Mouse (Mus musculus) cerebellum, adult 2 months (tissue): ENCODE measurements around the gene Msi2. TPM values are rescaled to one million over a fixed set of nuclear protein-coding genes. Genes with fewer than 3 reads are reported as not detected.

Source experiments
- DNase-seq, 2 experiments: peaks; one replicate each; pipeline ENCODE4 v3.0.0; 2021
- H3K27ac ChIP-seq: fragments of 200-500 bp; 2 replicates; pipeline ENCODE4 v1.5.1; 2012; ENCODE audit warnings: low read length, control low read depth, inconsistent platforms; ENCODE audit not compliant: insufficient read depth
- H3K27me3 ChIP-seq: fragments of 200-500 bp; 2 replicates; pipeline ENCODE4 v1.6.1; 2012; ENCODE audit warnings: inconsistent platforms, mild to moderate bottlenecking, low read length, moderate library complexity; ENCODE audit not compliant: control insufficient read depth, insufficient read depth
- H3K4me1 ChIP-seq: fragments of 200-500 bp; 2 replicates; pipeline ENCODE4 v1.6.1; 2011; ENCODE audit warnings: low read length; ENCODE audit not compliant: control insufficient read depth, insufficient read depth
- H3K4me3 ChIP-seq: fragments of 200-500 bp; replicated peaks from 2 replicates; pipeline ENCODE3; 2011; ENCODE audit warnings: mild to moderate bottlenecking, low read depth, low read length, control low read depth; ENCODE audit not compliant: insufficient read depth
- CTCF ChIP-seq: fragments of 200-500 bp; IDR thresholded peaks from 2 replicates; pipeline ENCODE4 v1.5.1; 2011; ENCODE audit warnings: low read depth, mild to moderate bottlenecking, control low read depth, low read length, moderate library complexity, borderline replicate concordance; ENCODE audit not compliant: insufficient read depth
- POLR2A ChIP-seq: fragments of 200-500 bp; IDR thresholded peaks from 2 replicates; pipeline ENCODE4 v1.6.1; 2011; ENCODE audit warnings: low read length, control low read depth, borderline replicate concordance; ENCODE audit not compliant: insufficient read depth
- WGBS: fragments of 180-500 bp; shearing (Covaris S2); methylation state at CpG from one replicate; pipeline ENCODE4 v1.1.7; 2018; 5-methylcytosine and 5-hydroxymethylcytosine counted together
- polyA plus RNA-seq: library from polyadenylated mRNA; depleted of rRNA; stranded (reverse); fragments of >200 nt; gene quantifications from 2 replicates; pipeline ENCODE4 v1.2.3, GENCODE M21; 2012

Gene Msi2
- polyA plus RNA-seq, 1 experiment, result 87.3 TPM

- H3K4me1 ChIP-seq, result peaks cover 38% of the 10 kb centered on the region
- no peak overlapping the region for H3K27ac ChIP-seq
These were observed 165.9 kb downstream of the Msi2 start for GRCm38 (mm10) chr11:88552385-88552784.

GRCm38 (mm10) chr11:88551034-88551433 lies 167.3 kb downstream of the Msi2 start:
- peaks cover 38% of the 10 kb centered on the region for H3K4me1 ChIP-seq
- DNase-seq, result peak in 1 of 2 experiments; percentile 34
- 14% methylated on average over 3 of the region's 3 CpGs for WGBS

More at GRCm38 (mm10) chr11:88552385-88552784, 165.9 kb downstream of the Msi2 start:
- no peak for DNase-seq
- no peaks in the 10 kb centered on the region for H3K27me3 ChIP-seq
- no peak overlapping the region for H3K4me3 ChIP-seq
- TF ChIP-seq POLR2A (no peak), CTCF (no peak)
- WGBS, result 84% methylated on average over 6 of the region's 6 CpGs

GRCm38 (mm10) chr11:88550083-88550907 lies 168.0 kb downstream of the Msi2 start:
- Histone ChIP-seq H3K4me3 (no peak overlapping the region), H3K4me1 (peaks cover 34% of the 10 kb centered on the region), H3K27ac (no peak overlapping the region), H3K27me3 (no peaks in the 10 kb centered on the region)
- no peak for TF ChIP-seq POLR2A
- no peak for TF ChIP-seq CTCF
- no peak for DNase-seq
- 68% methylated on average over 6 of the region's 6 CpGs for WGBS

More at GRCm38 (mm10) chr11:88551034-88551433, 167.3 kb downstream of the Msi2 start:
- Histone ChIP-seq H3K27me3 (no peaks in the 10 kb centered on the region), H3K27ac (no peak overlapping the region), H3K4me3 (no peak overlapping the region)
- no peak for TF ChIP-seq CTCF
- TF ChIP-seq POLR2A, result no peak

GRCm38 (mm10) chr11:88549529-88549900 lies 168.8 kb downstream of the Msi2 start:
- H3K4me1 ChIP-seq, result peaks cover 34% of the 10 kb centered on the region
- no peaks in the 10 kb centered on the region for H3K27me3 ChIP-seq
- DNase-seq, result no peak
- WGBS, result 90% methylated on average over 13 of the region's 13 CpGs
- TF ChIP-seq CTCF (no peak), POLR2A (no peak)
- no peak overlapping the region for H3K27ac ChIP-seq
- H3K4me3 ChIP-seq, result no peak overlapping the region

GRCm38 (mm10) chr11:88548832-88549528 lies 169.3 kb downstream of the Msi2 start:
- Histone ChIP-seq H3K27ac (no peak overlapping the region), H3K27me3 (no peaks in the 10 kb centered on the region), H3K4me3 (no peak overlapping the region), H3K4me1 (peaks cover 32% of the 10 kb centered on the region)
- 74% methylated on average over 6 of the region's 6 CpGs for WGBS
- DNase-seq, result no peak
- TF ChIP-seq POLR2A (no peak), CTCF (no peak)

- TF ChIP-seq POLR2A (no peak), CTCF (no peak)
- H3K27ac ChIP-seq, result no peak overlapping the region
- H3K4me1 ChIP-seq, result peaks cover 27% of the 10 kb centered on the region
- 70% methylated on average over 7 of the region's 7 CpGs for WGBS
- no peak for DNase-seq
- no peaks in the 10 kb centered on the region for H3K27me3 ChIP-seq
- H3K4me3 ChIP-seq, result no peak overlapping the region
These were observed 169.9 kb downstream of the Msi2 start for GRCm38 (mm10) chr11:88548423-88548822.

- Histone ChIP-seq H3K27ac (no peak overlapping the region), H3K27me3 (no peaks in the 10 kb centered on the region), H3K4me1 (peaks cover 25% of the 10 kb centered on the region), H3K4me3 (no peak overlapping the region)
- no peak for DNase-seq
- TF ChIP-seq POLR2A (no peak), CTCF (no peak)
- 92% methylated on average over 6 of the region's 6 CpGs for WGBS
These were observed 174.5 kb downstream of the Msi2 start for GRCm38 (mm10) chr11:88543771-88544170.
